Mouse (Mus musculus) cerebellum, postnatal 10 days (tissue): ENCODE data around the gene Zfp648.

Source experiments
- DNase-seq, 2 experiments: peaks; one replicate each; pipeline ENCODE4 v3.0.0; 2021; ENCODE audit warnings: mixed read lengths in 2 of 2

The Zfp648 gene

DNA sequence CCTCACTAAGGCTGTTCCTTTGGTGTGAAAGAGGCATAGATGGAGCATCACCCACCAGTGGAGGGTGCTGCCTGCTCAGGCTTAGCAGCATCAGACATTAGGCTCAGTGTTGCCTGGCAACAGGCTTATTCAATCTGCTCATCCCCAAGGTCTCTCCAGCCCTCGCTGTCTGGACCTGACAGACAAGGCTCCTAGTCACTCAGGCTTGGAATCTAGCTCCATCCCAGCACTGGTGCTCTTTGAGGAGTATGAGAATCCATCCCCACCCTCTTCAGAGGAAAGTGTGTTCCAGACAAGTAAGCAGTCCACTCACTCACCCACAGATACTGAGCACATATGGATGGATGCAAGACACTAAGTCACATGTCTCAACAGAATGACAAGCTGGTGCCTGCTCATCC is 22.8 kb downstream of the Zfp648 start:
- DNase-seq = peak; percentile 48 to 59

DNA sequence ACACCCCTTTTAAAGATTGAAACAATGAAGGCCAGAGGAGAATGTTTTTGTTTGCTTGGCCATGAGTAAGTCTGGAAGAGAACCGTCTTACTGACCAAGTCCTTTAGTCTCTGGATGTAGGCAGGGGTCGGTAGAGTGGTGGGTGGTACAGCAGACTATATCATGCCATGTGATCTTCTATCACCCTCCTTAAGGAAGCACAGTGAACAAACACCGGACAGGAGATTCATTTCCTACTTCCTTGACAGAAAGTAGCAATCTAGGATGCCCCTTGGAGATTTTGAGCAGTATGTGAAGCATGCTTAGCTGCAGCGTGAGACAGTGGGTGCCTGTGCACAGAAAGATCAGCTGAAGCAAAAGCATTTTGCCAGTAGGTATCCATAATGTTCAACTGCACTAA is 31.6 kb downstream of the Zfp648 start:
- DNase-seq = no peak

DNA sequence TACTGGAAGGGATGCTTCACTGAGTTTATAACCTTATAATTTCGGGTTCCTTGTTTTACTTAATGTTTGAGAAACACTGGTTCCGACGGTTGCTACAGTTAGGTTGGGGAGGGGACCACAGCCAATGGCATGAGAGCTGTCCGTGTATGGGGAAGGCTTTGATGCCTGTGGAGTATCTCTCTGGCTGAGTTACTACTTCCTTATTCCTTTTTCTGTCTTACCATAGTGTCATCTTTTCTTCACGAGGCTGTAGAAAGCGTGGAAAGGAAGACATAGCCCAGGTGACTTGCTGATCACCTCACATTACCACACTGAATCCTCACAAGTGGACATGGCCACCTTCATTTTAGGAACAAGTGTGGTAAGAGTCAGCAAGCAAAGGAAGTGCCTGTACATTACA is 32.0 kb downstream of the Zfp648 start:
- DNase-seq = no peak

DNA sequence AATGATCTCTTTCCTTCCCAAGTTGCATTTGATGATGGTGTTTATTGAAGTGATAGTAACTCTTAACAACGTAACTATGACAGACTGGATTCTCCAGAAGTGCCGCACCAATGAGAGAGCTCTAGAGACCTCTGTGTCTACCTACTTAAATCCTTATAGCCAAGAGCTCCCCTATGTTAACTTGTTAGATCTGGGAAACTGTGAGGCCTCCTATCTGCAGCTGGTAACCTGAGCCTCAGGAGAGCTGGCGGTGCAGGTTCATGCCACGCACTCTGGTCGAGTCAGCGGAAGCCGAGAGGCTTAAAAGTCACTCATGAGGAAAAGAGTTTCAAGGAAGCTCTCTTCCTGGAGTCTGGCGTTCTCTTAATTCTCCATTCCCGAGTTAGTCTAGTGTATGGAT is 33.8 kb downstream of the Zfp648 start:
- DNase-seq = no peak

DNA sequence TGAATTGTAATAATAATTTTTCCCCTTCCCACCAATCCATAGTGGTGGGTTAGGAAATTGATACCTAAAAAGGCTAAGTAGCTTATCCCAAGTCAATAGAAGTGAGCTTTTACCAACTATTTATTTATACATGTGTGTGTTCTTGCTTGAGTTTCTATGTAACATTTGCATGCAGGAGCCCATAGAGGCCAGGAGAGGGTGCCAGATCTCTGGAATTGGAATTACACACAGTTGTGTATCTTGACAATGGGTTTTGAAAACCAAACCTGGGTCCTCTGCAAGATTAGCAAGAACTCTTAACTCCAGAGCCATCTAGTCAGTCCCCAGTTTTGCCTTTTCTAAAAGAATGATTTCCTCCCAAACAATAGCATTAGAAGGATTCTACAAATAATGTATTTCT is 37.9 kb downstream of the Zfp648 start:
- DNase-seq = peak; percentile 5 to 15

DNA sequence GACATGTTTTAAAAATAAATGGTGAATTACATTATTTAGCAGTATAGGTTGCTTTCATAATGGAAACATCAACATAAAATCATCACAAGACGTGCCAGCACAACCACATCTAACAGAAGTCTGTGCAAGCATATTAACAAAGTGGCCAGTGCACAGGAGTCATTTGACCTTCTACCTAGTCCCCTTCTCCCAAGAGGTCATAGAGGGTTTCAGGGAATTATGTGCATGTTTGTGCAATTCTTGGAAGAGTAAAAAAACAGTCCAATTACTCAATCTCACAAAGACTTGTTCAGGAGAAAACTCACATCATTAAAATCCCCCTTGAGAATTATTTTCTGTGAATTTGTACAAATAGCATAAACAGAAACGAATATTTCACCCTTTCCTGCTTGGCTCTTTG is 50.2 kb downstream of the Zfp648 start:
- no peak for DNase-seq

DNA sequence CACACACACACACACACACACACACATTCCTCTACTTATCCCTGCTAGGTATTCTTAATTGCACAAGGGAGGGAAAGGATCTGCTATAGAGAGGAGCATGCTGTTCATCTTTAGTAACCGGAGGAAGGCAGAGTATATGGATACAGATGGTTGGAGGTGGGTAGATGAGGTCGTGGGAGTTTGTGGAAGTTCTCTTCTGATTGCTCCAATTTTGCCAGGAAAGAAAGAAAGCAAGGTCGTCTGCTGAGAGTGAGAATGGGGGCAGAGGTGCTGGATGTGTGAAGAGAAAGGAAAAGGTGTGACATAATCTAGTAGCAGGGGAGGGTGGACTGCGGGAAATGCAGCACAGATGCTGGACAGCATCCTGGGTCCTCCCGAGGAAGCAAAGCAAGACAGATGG is 51.8 kb downstream of the Zfp648 start:
- DNase-seq = no peak
